Mouse (Mus musculus) adrenal gland, postnatal 36 days (tissue): ENCODE measurements around the gene Gm16181. TPM values are rescaled to one million over a fixed set of nuclear protein-coding genes. Genes with fewer than 3 reads are reported as not detected.
"Not testable (repeated sequence)": the region's sequence is repeated elsewhere in the genome, so short reads cannot be mapped to it uniquely, and the experiment has no call there.

Experiments
- DNase-seq, 2 experiments: peaks; one replicate each; pipeline ENCODE4 v3.0.0; 2021; ENCODE audit warnings: mixed read lengths in 1 of 2
- total RNA-seq, 2 experiments: library from RNA; stranded (reverse); gene quantifications; 2 replicates each; pipeline ENCODE4 v1.2.3; 2021

Gene Gm16181
- total RNA-seq, 2 experiments from 2014 or later: not detected

- no peak for DNase-seq
These were observed 12.0 kb downstream of the Gm16181 start for GRCm38 (mm10) chr17:35232659-35233058.

- DNase-seq: peak; percentile 43
These were observed 12.7 kb downstream of the Gm16181 start, which contains the start of gene Atp6v1g2 for GRCm38 (mm10) chr17:35233114-35233980. Atp6v1g2 (plus strand) TSS chr17:35233660.

- not testable (repeated sequence) for DNase-seq
These were observed 13.5 kb downstream of the Gm16181 start for GRCm38 (mm10) chr17:35234090-35234489.

GRCm38 (mm10) chr17:35234903-35235302, 14.3 kb downstream of the Gm16181 start:
- DNase-seq: peak; percentile 59 to 69

- peak; percentile 91 to 92 for DNase-seq
These were observed 15.2 kb downstream of the Gm16181 start, which contains the start of gene Nfkbil1 for GRCm38 (mm10) chr17:35235614-35236389. Nfkbil1 (minus strand) TSS chr17:35235792.

- DNase-seq: peak; percentile 97 to 98
These were observed 15.7 kb downstream of the Gm16181 start for GRCm38 (mm10) chr17:35236390-35236746.

GRCm38 (mm10) chr17:35236996-35237395, 16.4 kb downstream of the Gm16181 start:
- no peak for DNase-seq

- DNase-seq: no peak
These were observed 16.9 kb downstream of the Gm16181 start for GRCm38 (mm10) chr17:35237504-35237903.

GRCm38 (mm10) chr17:35239700-35240099, 19.1 kb downstream of the Gm16181 start:
- DNase-seq: no peak

- DNase-seq: no peak
These were observed 20.0 kb downstream of the Gm16181 start for GRCm38 (mm10) chr17:35240384-35241304.

- peak; percentile 97 to 98 for DNase-seq
These were observed 20.8 kb downstream of the Gm16181 start, which contains the start of gene Ddx39b for GRCm38 (mm10) chr17:35241305-35242014. Ddx39b (plus strand) TSS chr17:35241746.

GRCm38 (mm10) chr17:35242015-35242941, 21.6 kb downstream of the Gm16181 start:
- peak; percentile 76 to 80 for DNase-seq

GRCm38 (mm10) chr17:35243086-35243485, 22.5 kb downstream of the Gm16181 start:
- DNase-seq: peak; percentile 48 to 53

GRCm38 (mm10) chr17:35244999-35245398, 24.4 kb downstream of the Gm16181 start:
- DNase-seq: no peak

- DNase-seq: no peak
These were observed 25.3 kb downstream of the Gm16181 start for GRCm38 (mm10) chr17:35245731-35246623.

- no peak for DNase-seq
These were observed 26.5 kb downstream of the Gm16181 start for GRCm38 (mm10) chr17:35247144-35247543.

- DNase-seq: no peak
These were observed 28.4 kb downstream of the Gm16181 start for GRCm38 (mm10) chr17:35248986-35249385.

GRCm38 (mm10) chr17:35249451-35250197, 29.0 kb downstream of the Gm16181 start:
- no peak for DNase-seq
